Mouse (Mus musculus): ENCODE measurements around the gene Tagln. TPM values are rescaled to one million over a fixed set of nuclear protein-coding genes. Genes with fewer than 3 reads are reported as not detected.

The Tagln gene
- total and polyA plus RNA-seq, 3 experiments, result 0.42 to 1.1 TPM; not detected in 1

- H3K27me3 ChIP-seq (ENCODE audit: control insufficient read depth in 1 of 2, insufficient read depth in 2 of 2, low read length in 2 of 2), result no peaks in the 10 kb centered on the region
- peaks cover 5 to 33% of the 10 kb centered on the region in 2 experiments for H3K36me3 ChIP-seq (ENCODE audit: control insufficient read depth in 1 of 2, insufficient read depth in 2 of 2, low read length in 2 of 2)
- H3K9ac ChIP-seq (ENCODE audit: control insufficient read depth, low read depth, low read length, poor library complexity, severe bottlenecking), result peak overlapping the region; percentile 92
- DNase-seq (ENCODE audit: low read depth, low spot score), result peak; percentile 67
- peaks cover 6 to 20% of the 10 kb centered on the region in 2 experiments for H3K4me1 ChIP-seq (ENCODE audit: control insufficient read depth in 1 of 2, insufficient read depth in 2 of 2, low read length in 2 of 2)
- peak overlapping the region; percentile 92 for H3K27ac ChIP-seq (ENCODE audit: control insufficient read depth, low read depth, low read length)
- peak overlapping the region; percentile 77 to 81 for H3K4me3 ChIP-seq (ENCODE audit: control insufficient read depth in 1 of 2, insufficient read depth in 1 of 2, low read depth in 2 of 2, low read length in 2 of 2)
- H3K79me2 ChIP-seq (ENCODE audit: control insufficient read depth, insufficient read depth, low read length, poor library complexity), result peaks cover 51% of the 10 kb centered on the region
- no peaks in the 10 kb centered on the region for H3K9me3 ChIP-seq (replicated peaks; ENCODE audit: insufficient read depth, low read length)
- TF ChIP-seq HCFC1 (IDR thresholded peaks at IDR 0.05; ENCODE audit: low read depth, low read length), result no peak
- no peak for TF ChIP-seq KAT2A (conservative IDR thresholded peaks at IDR 0.05; ENCODE audit: low read depth, low read length)
- no peak for TF ChIP-seq RAD21 (IDR thresholded peaks at IDR 0.05; ENCODE audit: low read depth, low read length)
- no peak; the same call in 1 of the 2 replicates for TF ChIP-seq POLR2AphosphoS2 (IDR thresholded peaks at IDR 0.05; ENCODE audit: low read length)
- no peak for TF ChIP-seq TBP (IDR thresholded peaks at IDR 0.05; ENCODE audit: low read depth, low read length)
- TF ChIP-seq POLR2AphosphoS5 (IDR thresholded peaks at IDR 0.05; ENCODE audit: borderline replicate concordance, low read depth, low read length), result no peak
- 0 out of 2 replicates have a peak, but pooled peaks have one; percentile 34 for TF ChIP-seq MYC (IDR thresholded peaks at IDR 0.05; ENCODE audit: low read depth, low read length)
- no peak for TF ChIP-seq BHLHE40 (IDR thresholded peaks at IDR 0.05; ENCODE audit: borderline replicate concordance, low read depth, low read length)
- TF ChIP-seq ZNF384 (IDR thresholded peaks at IDR 0.05; ENCODE audit: low read depth, low read length), result peak; percentile 80
- no peak for TF ChIP-seq ZMIZ1 (IDR thresholded peaks at IDR 0.05; ENCODE audit: low read depth, low read length)
- no peak for TF ChIP-seq CHD2 (IDR thresholded peaks at IDR 0.05; ENCODE audit: low read length)
- no peak for TF ChIP-seq E2F4 (IDR thresholded peaks at IDR 0.05; ENCODE audit: borderline replicate concordance, low read depth, low read length)
- TF ChIP-seq SMC3 (IDR thresholded peaks at IDR 0.05; ENCODE audit: low read depth, low read length), result peak; percentile 28; the same call in 1 of the 2 replicates
- TF ChIP-seq EP300 (IDR thresholded peaks at IDR 0.05; ENCODE audit: low read depth in 1 of 2, low read length in 2 of 2), result no peak
- TF ChIP-seq TAL1 (IDR thresholded peaks at IDR 0.05; ENCODE audit: low read length), result no peak
- TF ChIP-seq ELF1 (IDR thresholded peaks at IDR 0.05; ENCODE audit: low read depth, low read length), result no peak
- TF ChIP-seq USF2 (IDR thresholded peaks at IDR 0.05; ENCODE audit: borderline replicate concordance in 1 of 2, insufficient read depth in 1 of 2, low read depth in 1 of 2, low read length in 2 of 2), result no peak
- no peak for TF ChIP-seq CHD1 (IDR thresholded peaks at IDR 0.05; ENCODE audit: low read depth, low read length)
- TF ChIP-seq ZC3H11A (IDR thresholded peaks at IDR 0.05; ENCODE audit: low read depth, low read length), result no peak
- no peak; a peak in 1 of 4 replicates for TF ChIP-seq POLR2A (IDR thresholded peaks at IDR 0.05; ENCODE audit: control insufficient read depth in 1 of 2, insufficient read depth in 1 of 2, low read depth in 1 of 2, low read length in 2 of 2, poor library complexity in 1 of 2)
- TF ChIP-seq ZKSCAN1 (IDR thresholded peaks at IDR 0.05; ENCODE audit: low read depth, low read length), result no peak
- peak in 1 of 3 experiments; percentile 37; a peak in 3 of 6 replicates for TF ChIP-seq CTCF (IDR thresholded peaks at IDR 0.05 in 2 of 3, conservative IDR thresholded peaks at IDR 0.05 in 1 of 3; ENCODE audit: control insufficient read depth in 1 of 3, insufficient read depth in 1 of 3, low read depth in 2 of 3, low read length in 3 of 3, poor library complexity in 1 of 3, severe bottlenecking in 1 of 3)
- TF ChIP-seq ETS1 (IDR thresholded peaks at IDR 0.05; ENCODE audit: low read depth, low read length), result no peak
- TF ChIP-seq SIN3A (IDR thresholded peaks at IDR 0.05; ENCODE audit: low read length), result peak; percentile 0; the same call in 1 of the 2 replicates
- no peak for TF ChIP-seq NELFE (IDR thresholded peaks at IDR 0.05; ENCODE audit: low read depth, low read length)
- TF ChIP-seq USF1 (IDR thresholded peaks at IDR 0.05; ENCODE audit: low read depth, low read length), result no peak
- 0 out of 2 replicates have a peak, but pooled peaks have one; percentile 40 for TF ChIP-seq MAX (IDR thresholded peaks at IDR 0.05; ENCODE audit: low read length)
- TF ChIP-seq MXI1 (IDR thresholded peaks at IDR 0.05; ENCODE audit: low read depth, low read length), result peak; percentile 19; the same call in 1 of the 2 replicates
- TF ChIP-seq MEF2A (IDR thresholded peaks at IDR 0.05; ENCODE audit: extremely low read depth, insufficient replicate concordance, low read depth, low read length, poor library complexity, severe bottlenecking), result no peak
- 0 out of 2 replicates have a peak, but pooled peaks have one; percentile 33 for TF ChIP-seq GATA1 (IDR thresholded peaks at IDR 0.05; ENCODE audit: low read depth, low read length)
- TF ChIP-seq RCOR1 (IDR thresholded peaks at IDR 0.05; ENCODE audit: low read depth, low read length), result no peak
- no peak for TF ChIP-seq GABPA (IDR thresholded peaks at IDR 0.05; ENCODE audit: low read depth, low read length)
These were observed 48.0 kb upstream of the Tagln start for GRCm38 (mm10) chr9:45983676-45984408.
